Mouse (Mus musculus) lung, adult 2 months (tissue): Measurements from ENCODE around the gene D11Wsu47e.

Experiments
- CTCF ChIP-seq: fragments of 200-500 bp; IDR thresholded peaks from 2 replicates; pipeline ENCODE4 v1.5.1; 2011; ENCODE audit warnings: mild to moderate bottlenecking, low read length, control low read depth; ENCODE audit not compliant: insufficient read depth
- POLR2A ChIP-seq: fragments of 200-500 bp; IDR thresholded peaks from 2 replicates; pipeline ENCODE4 v1.6.1; 2011; ENCODE audit warnings: low read depth, mild to moderate bottlenecking, control low read depth, low read length, borderline replicate concordance; ENCODE audit errors: extremely low read depth

- TF ChIP-seq CTCF (no peak), POLR2A (no peak)
Observed at GRCm38 (mm10) chr11:113737912-113738311, 53.7 kb downstream of the D11Wsu47e start.
